Mouse (Mus musculus) retina, postnatal 1 day (tissue): ENCODE results near the gene 4930402F06Rik.
A peak's percentile ranks its signal among the peaks of the same experiment; 100 is the strongest.

Source experiments
- DNase-seq: peaks from one replicate; pipeline ENCODE4 v3.0.0-alpha.2; 2012

The 4930402F06Rik gene

GRCm38 (mm10) chr2:35397096-35397495 is at the start of gene 4930402F06Rik:
4930402F06Rik (minus strand) TSS chr2:35397175.
- DNase-seq = no peak

GRCm38 (mm10) chr2:35446300-35446699 is 49.3 kb upstream of the 4930402F06Rik start:
- DNase-seq = no peak

GRCm38 (mm10) chr2:35445610-35446009 is 48.6 kb upstream of the 4930402F06Rik start:
- no peak for DNase-seq

GRCm38 (mm10) chr2:35444764-35445262 is 47.8 kb upstream of the 4930402F06Rik start:
- no peak for DNase-seq

- no peak for DNase-seq
Measured at GRCm38 (mm10) chr2:35443981-35444763, 47.2 kb upstream of the 4930402F06Rik start.

- DNase-seq = no peak
Measured at GRCm38 (mm10) chr2:35443325-35443724, 46.4 kb upstream of the 4930402F06Rik start.

- DNase-seq = no peak
Measured at GRCm38 (mm10) chr2:35442079-35442478, 45.1 kb upstream of the 4930402F06Rik start.

- DNase-seq = no peak
Measured at GRCm38 (mm10) chr2:35441419-35441818, 44.4 kb upstream of the 4930402F06Rik start.

- no peak for DNase-seq
Measured at GRCm38 (mm10) chr2:35440480-35440879, 43.5 kb upstream of the 4930402F06Rik start.

GRCm38 (mm10) chr2:35437796-35438195 is 40.8 kb upstream of the 4930402F06Rik start:
- DNase-seq = no peak

- no peak for DNase-seq
Measured at GRCm38 (mm10) chr2:35434576-35435123, 37.7 kb upstream of the 4930402F06Rik start.

- DNase-seq = no peak
Measured at GRCm38 (mm10) chr2:35433428-35433827, 36.5 kb upstream of the 4930402F06Rik start.

GRCm38 (mm10) chr2:35432472-35432871 is 35.5 kb upstream of the 4930402F06Rik start:
- DNase-seq = no peak

- no peak for DNase-seq
Measured at GRCm38 (mm10) chr2:35432011-35432410, 35.0 kb upstream of the 4930402F06Rik start.

GRCm38 (mm10) chr2:35430806-35431205 is 33.8 kb upstream of the 4930402F06Rik start:
- peak; percentile 24 for DNase-seq

GRCm38 (mm10) chr2:35428615-35429300 is 31.8 kb upstream of the 4930402F06Rik start:
- DNase-seq = no peak

- DNase-seq = no peak
Measured at GRCm38 (mm10) chr2:35427559-35427958, 30.6 kb upstream of the 4930402F06Rik start.

GRCm38 (mm10) chr2:35423711-35424339 is 26.9 kb upstream of the 4930402F06Rik start:
- DNase-seq = no peak

- DNase-seq = peak; percentile 50
Measured at GRCm38 (mm10) chr2:35422384-35422783, 25.4 kb upstream of the 4930402F06Rik start.

GRCm38 (mm10) chr2:35420681-35421080 is 23.7 kb upstream of the 4930402F06Rik start:
- DNase-seq = no peak

- DNase-seq = no peak
Measured at GRCm38 (mm10) chr2:35419671-35420070, 22.7 kb upstream of the 4930402F06Rik start.

- no peak for DNase-seq
Measured at GRCm38 (mm10) chr2:35419243-35419642, 22.3 kb upstream of the 4930402F06Rik start.

GRCm38 (mm10) chr2:35417231-35417630 is 20.3 kb upstream of the 4930402F06Rik start:
- DNase-seq = no peak
